Comparison of ENCODE assay signal across 17 mouse cellular contexts in genomic region chr6:71911686-71912450, GRCm38 (mm10). TPM values are rescaled to one million over a fixed set of nuclear protein-coding genes. Genes with fewer than 3 reads are reported as not detected.
A peak's percentile ranks its signal among the peaks of the same experiment; 100 is the strongest.
DNase-seq lines count a peak whose midpoint lies in the region; ATAC-seq and TF ChIP-seq lines count a peak whose summit lies in the region.
"Had no signal": no experiment of that assay in that cellular context is flagged by ENCODE, and none has a peak within 500 bp of the region (broad histone marks: within the 10 kb centered on the region; RNA-seq: fewer than 3 reads in every experiment).

No protein-coding gene starts in this region.

- peak; percentile 78 to 88 for DNase-seq in adrenal gland, adult (ENCODE audit: inconsistent age in 2 of 2, low spot score in 1 of 2)
- DNase-seq in adrenal gland, adult 18-20 months (ENCODE audit: low spot score in 2 of 2), result no peak
- DNase-seq in adrenal gland, postnatal 14 days, result peak; percentile 57
- peak; percentile 72 for DNase-seq in heart, postnatal 0 days (ENCODE audit: low spot score)
- DNase-seq in skeletal muscle tissue, adult 2 months (ENCODE audit: low read depth, low spot score), result peak; percentile 38
- DNase-seq in cerebellum, postnatal 10 days, result no peak
- DNase-seq in thymus, postnatal 36 days, result no peak
- DNase-seq in layer of hippocampus, adult 9-11 months, result no peak
- DNase-seq: cerebellum, adult 9-11 months; kidney, postnatal 4 days; lung, postnatal 4 days had no signal

- peaks cover 27% of the 10 kb centered on the region for H3K4me1 ChIP-seq in heart, postnatal 0 days (ENCODE audit: control insufficient read depth, insufficient read depth)

- no peak overlapping the region for H3K9ac ChIP-seq in heart, postnatal 0 days (replicated peaks; ENCODE audit: low read depth, low read length)
- H3K9ac ChIP-seq: limb, embryonic 13.5 days; midbrain, embryonic 15.5 days; neural tube, embryonic 15.5 days had no signal

- no peaks in the 10 kb centered on the region for H3K27me3 ChIP-seq in heart, postnatal 0 days (ENCODE audit: control insufficient read depth, insufficient read depth, low read length)
- H3K27me3 ChIP-seq: limb, embryonic 13.5 days; midbrain, embryonic 15.5 days; neural tube, embryonic 15.5 days had no signal

- no peak overlapping the region for H3K4me3 ChIP-seq in heart, postnatal 0 days (ENCODE audit: low read depth, low read length)
- H3K4me3 ChIP-seq: hindbrain, embryonic 10.5 days; left cerebral cortex, adult 2 months; limb, embryonic 13.5 days; midbrain, embryonic 15.5 days; neural tube, embryonic 15.5 days had no signal

- H3K27ac ChIP-seq in heart, postnatal 0 days (ENCODE audit: low read depth), result peak overlapping the region; percentile 86
- H3K27ac ChIP-seq: hindbrain, embryonic 10.5 days; left cerebral cortex, adult 2 months; limb, embryonic 13.5 days; midbrain, embryonic 15.5 days; neural tube, embryonic 15.5 days had no signal

- no peaks in the 10 kb centered on the region for H3K9me3 ChIP-seq in heart, postnatal 0 days (replicated peaks; ENCODE audit: control insufficient read depth, low read length)
- H3K9me3 ChIP-seq: hindbrain, embryonic 10.5 days; limb, embryonic 13.5 days; midbrain, embryonic 15.5 days; neural tube, embryonic 15.5 days had no signal

- peaks cover 19% of the 10 kb centered on the region for H3K36me3 ChIP-seq in heart, postnatal 0 days (replicated peaks; ENCODE audit: control insufficient read depth, insufficient read depth, low read length)

- no peak for TF ChIP-seq EP300 in heart, postnatal 0 days (IDR thresholded peaks at IDR 0.05; ENCODE audit: low read depth)

- TF ChIP-seq CTCF in heart, postnatal 0 days (IDR thresholded peaks at IDR 0.05; ENCODE audit: low read depth), result no peak

- peak overlapping the region; percentile 9; the same call in 1 of the 2 replicates for H3K4me2 ChIP-seq in heart, postnatal 0 days (ENCODE audit: low read depth, low read length)
- H3K4me2 ChIP-seq: limb, embryonic 13.5 days; midbrain, embryonic 15.5 days; neural tube, embryonic 15.5 days had no signal

- WGBS in heart, postnatal 0 days, result 38% methylated on average over 5 of the region's 5 CpGs

- peak; percentile 60 for ATAC-seq in heart, postnatal 0 days (ENCODE audit: insufficient read depth, low read depth)
- ATAC-seq: intestine, postnatal 0 days; midbrain, embryonic 15.5 days had no signal

RNA-seq across cellular contexts. Expression of gene Polr1a, which starts 3.0 kb away (rescaled TPM):
- 10 to 100 TPM; 52.5 to 75.2 TPM for total RNA-seq in adrenal gland, adult 18-20 months (2021)
- total RNA-seq in adrenal gland, postnatal 14 days (2021), result 60.9 and 68.3 TPM in 2 replicates
- total RNA-seq in heart, postnatal 0 days (2014; rRNA removed; ENCODE audit: low replicate concordance), result 26.2 and 32.0 TPM in 2 replicates
- 15.3 and 17.8 TPM in 2 replicates for polyA plus RNA-seq in heart, postnatal 0 days (2015; fragmentation: Nextera tagmentation; extraction: Ambion mirVana)

RNA-seq across cellular contexts. Expression of gene Ptcd3, which starts 3.3 kb away (rescaled TPM):
- 10 to 100 TPM; 95.0 to 97.9 TPM for total RNA-seq in adrenal gland, adult 18-20 months (2021)
- 112 and 116 TPM in 2 replicates for total RNA-seq in adrenal gland, postnatal 14 days (2021)
- 70.0 and 95.6 TPM in 2 replicates for total RNA-seq in heart, postnatal 0 days (2014; rRNA removed; ENCODE audit: low replicate concordance)
- 78.4 and 84.8 TPM in 2 replicates for polyA plus RNA-seq in heart, postnatal 0 days (2015; fragmentation: Nextera tagmentation; extraction: Ambion mirVana)

Comparison
In these comparisons a context has a peak if more than half of its experiments do, and no peak if none do; other contexts are left out.
1. DNase-seq: peak in adrenal gland, adult (2 of 2), adrenal gland, postnatal 14 days (single experiment), heart, postnatal 0 days (single experiment) and skeletal muscle tissue, adult 2 months (single experiment); none in adrenal gland, adult 18-20 months (0 of 2), cerebellum, postnatal 10 days (0 of 2), thymus, postnatal 36 days (0 of 2) and layer of hippocampus, adult 9-11 months (single experiment).